In the genomic region with DNA sequence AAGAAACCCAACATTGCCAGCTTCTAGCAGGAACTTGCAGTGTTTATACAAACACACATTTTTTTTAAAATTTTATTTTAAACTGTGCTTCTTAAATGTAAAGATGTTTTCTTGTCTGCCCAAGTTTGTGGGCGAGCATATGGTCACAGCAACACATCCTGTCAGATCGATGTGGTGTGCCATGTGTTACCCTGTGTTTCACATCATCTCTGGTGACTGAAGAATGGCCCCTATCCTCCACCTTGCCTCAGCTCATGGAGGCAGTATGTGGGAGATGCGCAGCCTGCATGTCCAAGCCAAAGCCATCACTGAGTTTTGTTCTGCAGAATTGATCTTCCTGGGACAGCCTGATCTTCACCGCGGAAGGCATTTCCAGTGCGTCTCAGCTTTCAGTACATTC, we compare ENCODE assay signal across 18 mouse cellular contexts.
A peak's percentile ranks its signal among the peaks of the same experiment; 100 is the strongest.
DNase-seq lines count a peak whose midpoint lies in the region; ATAC-seq lines count a peak whose summit lies in the region.
"Had no signal": no experiment of that assay in that cellular context is flagged by ENCODE, and none has a peak within 500 bp of the region (broad histone marks: within the 10 kb centered on the region; RNA-seq: fewer than 3 reads in every experiment).

No protein-coding gene starts in this region.

- H3K27ac ChIP-seq in embryonic facial prominence, embryonic 13.5 days = 0 out of 2 replicates have a peak overlapping the region, but pooled peaks have one; percentile 18
- H3K27ac ChIP-seq in embryonic facial prominence, embryonic 10.5 days (replicated peaks) = no peak overlapping the region
- H3K27ac ChIP-seq: limb, embryonic 10.5 days had no signal

- peaks cover 4% of the 10 kb centered on the region; the same call in 1 of the 2 replicates for H3K4me1 ChIP-seq in embryonic facial prominence, embryonic 13.5 days
- H3K4me1 ChIP-seq in embryonic facial prominence, embryonic 10.5 days = peaks cover 18% of the 10 kb centered on the region
- H3K4me1 ChIP-seq: limb, embryonic 10.5 days had no signal

- H3K9me3 ChIP-seq in embryonic facial prominence, embryonic 13.5 days = no peaks in the 10 kb centered on the region
- H3K9me3 ChIP-seq in embryonic facial prominence, embryonic 10.5 days = no peaks in the 10 kb centered on the region
- H3K9me3 ChIP-seq: limb, embryonic 10.5 days had no signal

- no peak overlapping the region for H3K4me2 ChIP-seq in embryonic facial prominence, embryonic 13.5 days
- H3K4me2 ChIP-seq: liver, embryonic 11.5 days had no signal

- 67% methylated on average over 6 of the region's 6 CpGs for WGBS in embryonic facial prominence, embryonic 13.5 days
- WGBS in embryonic facial prominence, embryonic 10.5 days = 78% methylated on average over 6 of the region's 6 CpGs

- H3K27me3 ChIP-seq in embryonic facial prominence, embryonic 13.5 days = no peaks in the 10 kb centered on the region
- no peaks in the 10 kb centered on the region for H3K27me3 ChIP-seq in embryonic facial prominence, embryonic 10.5 days (replicated peaks; ENCODE audit: low read depth, poor library complexity, severe bottlenecking)
- H3K27me3 ChIP-seq: CH12.LX had no signal

- no peaks in the 10 kb centered on the region for H3K36me3 ChIP-seq in embryonic facial prominence, embryonic 13.5 days
- H3K36me3 ChIP-seq in embryonic facial prominence, embryonic 10.5 days (replicated peaks) = no peaks in the 10 kb centered on the region
- H3K36me3 ChIP-seq: limb, embryonic 10.5 days had no signal

- DNase-seq in embryonic facial prominence, embryonic 10.5 days (ENCODE audit: low spot score) = no peak
- peak; percentile 21 for DNase-seq in layer of hippocampus, adult 11-12 months (ENCODE audit: low spot score)
- DNase-seq in layer of hippocampus, postnatal 14 days (ENCODE audit: low spot score in 2 of 2) = no peak
- DNase-seq in right cerebral cortex, adult 18-20 months = peak; percentile 34
- DNase-seq in right cerebral cortex, postnatal 14 days = no peak
- no peak for DNase-seq in kidney, adult 9 months
- no peak for DNase-seq in testis, postnatal 10 days (ENCODE audit: low spot score)
- DNase-seq: cerebellum, adult 11 months; kidney, adult 2 months; kidney, postnatal 25 days; layer of hippocampus, adult 9-11 months; lung, adult 2 months; lung, postnatal 36 days; spleen, adult 18-20 months had no signal

- no peak overlapping the region for H3K9ac ChIP-seq in embryonic facial prominence, embryonic 13.5 days

- no peak overlapping the region for H3K4me3 ChIP-seq in embryonic facial prominence, embryonic 13.5 days
- no peak overlapping the region for H3K4me3 ChIP-seq in embryonic facial prominence, embryonic 10.5 days
- H3K4me3 ChIP-seq: limb, embryonic 10.5 days had no signal

- no peak for ATAC-seq in embryonic facial prominence, embryonic 13.5 days (ENCODE audit: insufficient number of reproducible peaks, insufficient read depth, low FRiP score, low TSS enrichment, low read depth)

Comparison
In these comparisons a context has a peak if more than half of its experiments do, and no peak if none do; other contexts are left out.
1. DNase-seq: peak in layer of hippocampus, adult 11-12 months (single experiment) and right cerebral cortex, adult 18-20 months (single experiment); none in embryonic facial prominence, embryonic 10.5 days (single experiment), layer of hippocampus, postnatal 14 days (0 of 2), right cerebral cortex, postnatal 14 days (single experiment), kidney, adult 9 months (single experiment) and testis, postnatal 10 days (single experiment).